Mouse (Mus musculus) lung, embryonic 14.5 days (tissue): Measurements from ENCODE around the gene Nlrp1b. TPM values are rescaled to one million over a fixed set of nuclear protein-coding genes. Genes with fewer than 3 reads are reported as not detected.

Experiments used
- ATAC-seq: fragments of 200-750 bp; cut with Nextera tagmentation; 2 replicates; pipeline ENCODE4 v1.8.0; 2017; ENCODE audit warnings: mild to moderate bottlenecking, moderate TSS enrichment, moderate library complexity; ENCODE audit not compliant: insufficient read depth
- DNase-seq: peaks from one replicate; pipeline ENCODE4 v3.0.0-alpha.2; 2015
- H3K27ac ChIP-seq: fragments of 300-500 bp; sonication (generic); 2 replicates; pipeline ENCODE4 v1.5.1; 2014; ENCODE audit warnings: low read depth, mild to moderate bottlenecking, moderate library complexity
- H3K27me3 ChIP-seq: fragments of 300-500 bp; sonication (generic); 2 replicates; pipeline ENCODE4 v1.6.1; 2014; ENCODE audit warnings: low read length, control low read depth; ENCODE audit not compliant: insufficient read depth
- H3K36me3 ChIP-seq: fragments of 300-500 bp; sonication (generic); 2 replicates; pipeline ENCODE4 v1.6.1; 2014; ENCODE audit warnings: control low read depth; ENCODE audit not compliant: insufficient read depth
- H3K4me1 ChIP-seq: fragments of 300-500 bp; sonication (generic); 2 replicates; pipeline ENCODE4 v1.6.1; 2014; ENCODE audit warnings: antibody characterized with exemption, control low read depth; ENCODE audit not compliant: insufficient read depth
- H3K4me2 ChIP-seq: fragments of 300-500 bp; sonication (generic); 2 replicates; pipeline ENCODE4 v1.6.1; 2014; ENCODE audit warnings: mild to moderate bottlenecking
- H3K4me3 ChIP-seq: fragments of 300-500 bp; sonication (generic); 2 replicates; pipeline ENCODE4 v1.5.1; 2014; ENCODE audit warnings: low read depth, low read length
- H3K9ac ChIP-seq: fragments of 300-500 bp; sonication (generic); 2 replicates; pipeline ENCODE4 v1.6.1; 2014
- H3K9me3 ChIP-seq: fragments of 300-500 bp; sonication (generic); 2 replicates; pipeline ENCODE4 v1.6.1; 2016; ENCODE audit warnings: low read depth, low read length, control low read depth
- CTCF ChIP-seq: IDR thresholded peaks from 2 replicates; pipeline ENCODE4 v1.5.1; 2016; ENCODE audit warnings: antibody characterized with exemption, low read depth
- WGBS: fragments of 180-500 bp; shearing (Covaris S2); extraction: QIAGEN DNeasy Blood & Tissue Kit; methylation state at CpG from one replicate; pipeline ENCODE4 v1.1.7; 2014; 5-methylcytosine and 5-hydroxymethylcytosine counted together
- polyA plus RNA-seq: library from polyadenylated mRNA; unstranded; fragments of >200 nt; fragmentation: Nextera tagmentation; extraction: Ambion mirVana; gene quantifications from 2 replicates; pipeline ENCODE4 v1.2.1, GENCODE M21; 2014

Gene Nlrp1b
- polyA plus RNA-seq, 1 experiment from 2014 or later, result 0.05 TPM

DNA sequence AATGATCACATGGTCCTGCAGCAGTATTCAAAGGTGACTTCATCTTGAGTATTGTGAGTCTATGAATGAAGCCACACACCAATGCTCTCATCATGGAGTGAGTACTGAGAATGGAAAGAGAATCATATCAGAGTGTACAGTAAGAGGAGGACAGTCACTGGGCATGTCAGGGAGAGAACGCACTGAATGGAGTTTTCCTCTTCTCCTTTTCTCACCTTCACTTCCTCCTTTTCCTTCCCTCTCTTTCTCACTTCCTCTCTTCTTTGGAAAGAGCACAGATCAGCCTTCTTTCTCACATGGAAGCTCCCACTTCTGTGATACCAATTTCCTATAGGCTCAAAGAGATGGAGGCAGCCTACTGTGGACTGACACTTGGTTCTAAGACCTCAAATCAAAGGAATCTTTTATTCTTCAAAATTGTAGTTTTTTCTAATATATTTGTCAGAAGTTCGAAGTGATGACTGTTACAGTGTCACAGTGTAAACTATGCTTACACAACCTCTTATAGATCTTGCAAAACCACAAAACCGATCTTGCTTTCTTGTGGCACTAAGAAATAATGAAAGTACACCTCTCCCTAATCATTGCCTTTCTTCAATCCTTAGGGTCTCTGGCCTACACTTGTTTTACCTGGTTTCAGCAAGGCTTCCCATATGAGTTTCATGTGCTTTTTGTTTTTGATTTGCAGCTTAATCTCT lies 70.9 kb downstream of the Nlrp1b start:
- 76% methylated on average over 3 of the region's 3 CpGs for WGBS
- Histone ChIP-seq H3K27me3 (no peaks in the 10 kb centered on the region), H3K27ac (no peak overlapping the region), H3K9me3 (no peaks in the 10 kb centered on the region), H3K9ac (no peak overlapping the region), H3K4me1 (no peaks in the 10 kb centered on the region), H3K4me3 (no peak overlapping the region), H3K36me3 (no peaks in the 10 kb centered on the region), H3K4me2 (no peak overlapping the region)
- ATAC-seq (no peak), DNase-seq (no peak)
- TF ChIP-seq CTCF, result no peak

DNA sequence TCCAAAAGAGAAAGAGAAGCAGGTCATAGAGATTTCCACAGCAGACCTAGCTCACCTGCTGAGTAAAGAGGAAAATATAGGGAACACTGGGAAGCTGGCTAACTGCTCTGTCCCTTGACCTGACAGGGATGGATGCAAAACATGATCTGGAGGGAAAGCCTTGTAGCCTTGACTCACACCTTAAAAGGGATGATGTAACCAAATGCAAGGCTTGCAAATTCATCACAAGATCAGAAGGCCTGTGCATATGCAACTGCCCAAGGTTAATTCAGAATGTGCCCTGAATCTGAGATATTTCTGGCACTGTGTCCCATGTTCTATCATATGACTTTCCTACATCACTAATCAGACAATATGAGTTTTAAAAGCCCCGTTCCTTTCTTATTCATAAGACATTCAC lies 75.3 kb downstream of the Nlrp1b start:
- no peak overlapping the region for H3K9ac ChIP-seq
- no peak for TF ChIP-seq CTCF
- H3K9me3 ChIP-seq, result no peaks in the 10 kb centered on the region
- H3K27ac ChIP-seq, result no peak overlapping the region
- DNase-seq (no peak), ATAC-seq (no peak)
- no peaks in the 10 kb centered on the region for H3K4me1 ChIP-seq
- 67% methylated on average over 1 of the region's 1 CpGs for WGBS
- H3K36me3 ChIP-seq, result no peaks in the 10 kb centered on the region
- no peaks in the 10 kb centered on the region for H3K27me3 ChIP-seq
- no peak overlapping the region for H3K4me2 ChIP-seq
- H3K4me3 ChIP-seq, result no peak overlapping the region

DNA sequence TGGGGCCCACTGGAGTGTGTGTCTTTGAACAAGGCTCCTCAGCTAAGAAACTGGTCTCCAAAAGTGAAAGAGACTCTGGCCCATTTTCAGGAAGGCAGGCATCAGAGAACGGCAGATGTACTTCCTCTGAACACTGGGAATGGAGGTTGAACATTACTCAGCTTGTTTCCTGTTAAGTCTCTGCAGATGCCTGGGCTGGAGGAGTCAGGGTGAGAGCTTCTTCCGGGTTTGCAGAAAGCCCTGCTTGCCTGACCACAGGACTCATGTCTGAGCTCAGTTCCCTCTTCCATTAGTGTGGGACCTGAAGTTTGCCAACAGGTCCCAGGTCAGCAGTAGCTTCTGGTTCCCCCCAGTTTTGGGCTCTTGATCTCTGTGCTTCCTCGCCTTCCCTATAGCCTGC lies 85.9 kb downstream of the Nlrp1b start, which contains the start of gene Nlrp1a:
TSS of gene Nlrp1a (minus strand) at position 44 of the 400 bp plus-strand sequence.
- TF ChIP-seq CTCF, result no peak
- DNase-seq (peak; percentile 4), ATAC-seq (no peak)
- Histone ChIP-seq H3K9me3 (no peaks in the 10 kb centered on the region), H3K4me1 (no peaks in the 10 kb centered on the region), H3K27ac (no peak within 1 kb of the TSS), H3K4me3 (no peak within 1 kb of the TSS), H3K9ac (no peak within 1 kb of the TSS), H3K36me3 (no peaks in the 10 kb centered on the region), H3K27me3 (no peaks in the 10 kb centered on the region), H3K4me2 (no peak within 1 kb of the TSS)
- WGBS, result 70% methylated on average over 3 of the region's 3 CpGs

DNA sequence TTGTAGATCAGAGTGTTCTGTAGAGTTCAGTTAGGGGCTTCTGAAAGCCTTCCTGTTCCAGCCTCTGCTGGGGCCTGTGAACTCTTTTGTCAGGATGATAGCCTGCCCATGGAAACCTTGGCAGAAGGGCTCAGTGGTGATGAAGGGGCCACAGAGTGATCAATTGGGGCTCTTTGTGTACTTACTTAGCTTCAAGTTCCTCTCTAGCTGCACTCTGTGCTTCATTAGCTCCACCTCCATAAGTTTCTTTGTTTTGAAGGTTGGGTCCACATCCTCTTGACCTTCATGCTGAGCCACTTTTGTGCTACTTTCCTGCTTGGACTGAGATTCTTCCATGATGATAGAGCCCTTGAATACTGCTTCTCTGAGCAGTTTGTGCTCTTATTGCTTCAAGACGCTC lies 88.5 kb downstream of the Nlrp1b start:
- H3K27me3 ChIP-seq, result no peaks in the 10 kb centered on the region
- no peak overlapping the region for H3K9ac ChIP-seq
- DNase-seq, result no peak
- H3K4me2 ChIP-seq, result no peak overlapping the region
- H3K36me3 ChIP-seq, result no peaks in the 10 kb centered on the region
- no peak for ATAC-seq
- no peak overlapping the region for H3K27ac ChIP-seq
- no peak overlapping the region for H3K4me3 ChIP-seq
- no peaks in the 10 kb centered on the region for H3K4me1 ChIP-seq
- no peaks in the 10 kb centered on the region for H3K9me3 ChIP-seq
- 79% methylated on average over 1 of the region's 1 CpGs for WGBS
- TF ChIP-seq CTCF, result no peak

DNA sequence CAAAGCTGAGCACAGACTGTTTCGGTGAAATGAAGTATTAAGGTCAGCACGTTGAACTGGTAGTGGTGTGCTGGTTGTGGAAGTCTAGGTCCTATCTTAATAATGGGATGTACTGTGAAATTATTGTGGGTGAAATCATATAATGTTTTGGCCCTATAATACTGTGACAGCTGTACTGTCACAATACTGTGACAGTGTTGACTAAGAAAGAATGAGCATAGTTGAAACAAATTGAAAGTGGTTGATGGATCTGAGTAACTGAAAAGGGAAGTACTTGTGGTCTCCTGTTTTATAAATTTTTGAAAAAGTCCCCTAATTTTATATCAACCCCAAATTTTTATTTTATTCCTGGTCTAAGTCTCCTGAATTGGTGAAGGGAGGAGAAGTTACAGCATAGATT lies 123.4 kb downstream of the Nlrp1b start:
- ATAC-seq (no peak), DNase-seq (no peak)
- H3K4me3 ChIP-seq, result no peak overlapping the region
- 67% methylated on average over 2 of the region's 2 CpGs for WGBS
- H3K4me1 ChIP-seq, result no peaks in the 10 kb centered on the region
- no peak for TF ChIP-seq CTCF
- no peaks in the 10 kb centered on the region for H3K27me3 ChIP-seq
- no peaks in the 10 kb centered on the region for H3K36me3 ChIP-seq
- no peak overlapping the region for H3K9ac ChIP-seq
- no peak overlapping the region for H3K4me2 ChIP-seq
- no peaks in the 10 kb centered on the region for H3K9me3 ChIP-seq
- no peak overlapping the region for H3K27ac ChIP-seq

DNA sequence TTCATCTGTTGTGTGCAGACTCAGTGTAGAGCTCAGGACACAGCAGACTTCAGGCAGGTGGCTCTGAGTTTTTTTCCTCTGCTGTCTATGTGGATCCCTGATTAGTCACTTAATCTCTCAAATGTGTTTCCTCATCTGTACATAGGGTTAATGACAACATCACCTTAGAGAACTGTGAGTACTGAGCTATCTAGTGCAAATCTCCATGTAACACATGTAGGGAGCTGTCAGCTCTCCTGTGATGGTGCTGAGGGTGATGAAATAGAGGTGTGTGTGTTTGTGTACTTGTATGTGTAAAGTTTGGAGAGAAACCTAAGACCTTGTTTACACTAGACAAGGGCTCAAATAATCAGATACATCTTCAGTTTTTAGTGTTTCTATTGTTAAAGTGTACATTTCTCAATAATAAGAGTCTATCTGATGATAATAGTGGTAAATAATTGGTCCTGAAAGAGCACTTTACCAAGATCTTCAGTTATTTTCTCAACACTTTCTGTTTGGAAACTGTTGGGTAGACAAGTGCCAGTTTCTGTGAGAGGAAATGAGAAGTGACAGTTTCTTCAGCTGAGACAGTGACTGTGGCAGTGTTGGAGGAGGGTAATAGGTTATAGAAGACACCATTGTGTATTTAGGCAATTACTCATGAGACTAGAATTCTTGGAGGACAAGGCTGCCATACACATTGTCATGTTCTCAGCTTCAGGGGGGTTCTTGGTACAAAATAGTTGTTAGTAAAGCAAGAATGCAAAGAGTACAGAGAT lies 124.1 kb downstream of the Nlrp1b start:
- Histone ChIP-seq H3K27me3 (no peaks in the 10 kb centered on the region), H3K9ac (no peak overlapping the region), H3K27ac (no peak overlapping the region), H3K9me3 (no peaks in the 10 kb centered on the region), H3K36me3 (no peaks in the 10 kb centered on the region), H3K4me1 (no peaks in the 10 kb centered on the region), H3K4me3 (no peak overlapping the region), H3K4me2 (no peak overlapping the region)
- no peak for TF ChIP-seq CTCF
- no peak for DNase-seq
- no peak for ATAC-seq

DNA sequence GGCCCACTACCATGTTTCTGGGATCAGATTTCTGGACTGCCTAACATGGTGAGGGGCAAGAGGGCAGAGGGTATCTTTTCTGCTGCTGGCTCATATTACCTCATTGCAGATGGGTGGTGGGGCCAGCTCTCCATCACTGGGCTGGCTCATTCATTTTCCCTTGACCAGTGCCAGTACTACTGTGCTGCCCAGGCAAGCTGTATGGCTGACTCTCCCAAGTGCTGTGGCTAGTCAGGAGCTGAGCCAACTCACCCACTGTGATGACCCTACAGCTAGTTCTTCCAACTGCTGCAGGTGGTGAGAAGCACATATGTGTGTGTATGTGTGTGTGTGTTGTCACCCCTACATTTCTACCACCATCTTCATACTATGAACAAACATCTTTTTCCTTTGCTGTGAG lies 126.6 kb downstream of the Nlrp1b start:
- Histone ChIP-seq H3K27ac (no peak overlapping the region), H3K4me3 (no peak overlapping the region), H3K36me3 (no peaks in the 10 kb centered on the region), H3K4me2 (no peak overlapping the region), H3K4me1 (no peaks in the 10 kb centered on the region), H3K9ac (no peak overlapping the region), H3K27me3 (no peaks in the 10 kb centered on the region), H3K9me3 (no peaks in the 10 kb centered on the region)
- DNase-seq, result no peak
- TF ChIP-seq CTCF, result no peak
- ATAC-seq, result no peak

Other genes with a start within 250 kb of the Nlrp1b start
- 264 and 276 TPM in 2 replicates for gene C1qbp, start 247.7 kb downstream of the Nlrp1b start, polyA plus RNA-seq
- 27.2 and 27.7 TPM in 2 replicates for gene Dhx33, start 226.3 kb downstream of the Nlrp1b start, polyA plus RNA-seq
- gene Mis12, start 211.1 kb downstream of the Nlrp1b start, polyA plus RNA-seq, result 43.4 and 48.2 TPM in 2 replicates
- 42.7 and 51.9 TPM in 2 replicates for gene Derl2, start 210.9 kb downstream of the Nlrp1b start, polyA plus RNA-seq
- 42.3 and 44.6 TPM in 2 replicates for gene 6330403K07Rik, start 197.2 kb downstream of the Nlrp1b start, polyA plus RNA-seq
- 0.18 and 0.24 TPM in 2 replicates for gene Nlrp1a, start 86.0 kb downstream of the Nlrp1b start, polyA plus RNA-seq